Mouse (Mus musculus) liver, embryonic 14.5 days (tissue): ENCODE measurements around the gene Haus4.

Source experiments
- CTCF ChIP-seq: IDR thresholded peaks from 2 replicates; pipeline ENCODE4 v1.5.1; 2016; ENCODE audit warnings: antibody characterized with exemption, low read depth, control low read depth
- EP300 ChIP-seq: IDR thresholded peaks from 2 replicates; pipeline ENCODE4 v1.6.1; 2016; ENCODE audit warnings: antibody characterized with exemption, low read depth

DNA sequence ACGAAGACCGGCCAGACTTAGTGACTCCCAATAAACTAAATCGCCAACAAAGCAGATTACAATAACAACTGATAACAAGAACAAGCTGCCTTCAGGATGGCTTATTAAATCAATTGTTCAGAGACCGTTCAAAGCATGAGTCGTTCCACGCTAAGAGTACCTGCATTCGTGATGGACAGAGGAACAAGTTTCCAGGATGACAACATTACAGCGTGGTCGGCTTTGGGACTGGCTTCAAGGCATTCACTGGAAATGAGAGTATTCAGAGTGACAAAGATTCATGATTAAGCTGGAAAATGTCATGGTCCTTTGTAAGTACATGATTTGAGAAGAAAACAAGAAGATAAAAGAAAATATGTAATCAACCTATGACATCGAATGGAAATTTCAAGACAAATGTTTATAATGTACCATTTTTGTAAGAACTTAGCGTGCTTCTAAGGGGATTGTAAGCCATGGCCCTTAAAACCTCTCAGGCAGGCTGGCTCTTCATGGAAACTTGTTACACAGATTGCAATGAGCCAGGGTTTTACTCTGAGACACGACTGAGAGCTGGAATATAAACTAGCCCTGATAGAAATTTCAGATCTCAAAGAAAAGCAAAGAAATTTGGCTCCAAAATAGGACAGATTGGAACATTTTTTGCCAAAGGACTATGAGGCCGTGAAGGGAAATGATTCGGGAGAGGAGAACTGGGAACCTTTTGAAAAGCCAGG is 6.3 kb upstream of the Haus4 start:
- TF ChIP-seq CTCF = no peak
- no peak for TF ChIP-seq EP300
